Mouse (Mus musculus) ES-E14 (cell line): ENCODE measurements around the gene Os9.

Source experiments
- CHD2 ChIP-seq: IDR thresholded peaks from 2 replicates; pipeline ENCODE4 v1.6.1; 2014; ENCODE audit warnings: mild to moderate bottlenecking, low read depth, low read length, inconsistent platforms
- MAFK ChIP-seq: IDR thresholded peaks from 2 replicates; pipeline ENCODE4 v1.6.1; 2014; ENCODE audit warnings: mild to moderate bottlenecking, low read depth, low read length, inconsistent platforms; ENCODE audit not compliant: insufficient read depth
- ZNF384 ChIP-seq: IDR thresholded peaks from 2 replicates; pipeline ENCODE4 v1.6.1; 2012; ENCODE audit warnings: low read depth, low read length, inconsistent platforms

DNA sequence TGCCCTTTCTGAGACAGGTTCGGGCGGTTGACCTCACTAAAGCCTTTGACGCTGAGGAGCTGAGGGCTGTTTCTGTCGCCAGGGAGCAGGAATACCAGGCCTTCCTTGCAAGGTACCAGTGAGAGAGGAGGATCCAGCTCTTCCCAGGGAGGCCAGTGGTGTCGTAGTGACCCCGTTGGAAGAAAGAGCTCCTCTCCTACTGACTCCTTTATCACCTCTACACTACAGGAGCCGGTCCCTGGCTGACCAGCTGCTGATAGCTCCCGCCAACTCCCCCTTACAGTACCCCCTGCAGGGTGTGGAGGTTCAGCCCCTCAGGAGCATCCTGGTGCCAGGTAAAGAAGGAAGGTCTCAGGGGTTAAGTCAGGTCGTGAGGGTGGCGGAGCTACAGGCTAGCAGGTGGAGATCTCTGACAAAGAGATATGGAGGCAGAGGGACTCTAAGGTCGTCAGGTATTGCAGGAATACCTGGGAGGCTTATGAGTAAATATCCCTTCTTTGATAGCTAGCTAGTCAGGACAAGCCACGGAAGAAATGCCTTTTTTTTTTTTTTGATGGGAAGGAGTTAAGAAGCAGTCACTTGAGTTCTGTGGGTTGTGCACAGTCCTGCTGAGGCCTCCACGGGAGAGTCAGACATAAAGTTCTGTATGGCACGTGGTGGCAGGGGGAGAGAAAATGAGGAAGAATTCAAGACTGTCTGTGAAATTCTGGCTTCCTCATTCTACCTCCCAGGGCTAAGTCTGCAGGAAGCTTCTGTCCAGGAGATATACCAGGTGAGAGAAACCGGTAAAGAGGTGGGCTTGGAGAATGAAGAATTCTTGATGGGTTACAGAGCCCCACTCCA, 46.1 kb upstream of the Os9 start:
- TF ChIP-seq ZNF384 (no peak), CHD2 (no peak), MAFK (no peak)
